Mouse (Mus musculus): ENCODE results near the gene Zbp1. TPM values are rescaled to one million over a fixed set of nuclear protein-coding genes. Genes with fewer than 3 reads are reported as not detected.

The Zbp1 gene
- polyA plus RNA-seq, 1 experiment = 5.7 TPM

DNA sequence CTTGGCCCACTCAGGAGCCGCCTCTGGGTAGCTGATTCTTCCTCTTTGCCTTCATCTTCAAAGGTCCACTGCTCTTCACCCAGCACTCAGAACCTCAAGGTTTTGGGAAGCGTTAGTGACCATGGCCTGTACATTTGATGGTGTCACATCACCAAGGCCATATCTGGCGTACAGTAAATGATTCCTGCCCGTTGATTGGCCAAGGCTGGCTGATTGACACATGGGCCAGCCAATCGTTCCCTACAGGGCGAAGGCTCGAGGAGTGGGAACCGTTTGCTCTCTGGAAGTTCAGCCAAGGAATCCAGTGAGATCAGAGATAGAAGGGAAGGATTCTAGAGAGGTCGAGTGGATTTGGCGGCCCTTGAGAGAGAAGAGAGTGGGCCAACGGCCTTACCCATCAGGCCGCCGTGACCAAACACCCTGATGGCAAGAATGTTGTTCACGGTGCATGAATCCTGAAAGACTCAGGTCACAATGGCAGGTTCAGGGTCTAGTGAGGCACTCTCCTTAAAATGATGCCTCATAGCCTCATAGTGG lies 13.1 kb downstream of the Zbp1 start:
- no peak overlapping the region for H3K4me3 ChIP-seq (replicated peaks; ENCODE audit: extremely low read depth, low read depth, low read length)
- TF ChIP-seq CTCF (IDR thresholded peaks at IDR 0.05; ENCODE audit: insufficient read depth, low read length) (no peak), POLR2A (IDR thresholded peaks at IDR 0.05; ENCODE audit: borderline replicate concordance, extremely low read depth, low read depth, low read length) (no peak)
- no peaks in the 10 kb centered on the region for H3K4me1 ChIP-seq (ENCODE audit: control insufficient read depth, insufficient read depth, low read length)
- no peak for DNase-seq
- 91% methylated on average over 14 of the region's 14 CpGs for WGBS

- no peak for TF ChIP-seq POLR2A (IDR thresholded peaks at IDR 0.05; ENCODE audit: borderline replicate concordance, extremely low read depth, low read depth, low read length)
- TF ChIP-seq CTCF (IDR thresholded peaks at IDR 0.05; ENCODE audit: insufficient read depth, low read length) = no peak
- DNase-seq = no peak
- no peaks in the 10 kb centered on the region for H3K4me1 ChIP-seq (ENCODE audit: control insufficient read depth, insufficient read depth, low read length)
- 51% methylated on average over 4 of the region's 4 CpGs for WGBS
- H3K4me3 ChIP-seq (replicated peaks; ENCODE audit: extremely low read depth, low read depth, low read length) = no peak overlapping the region
These were observed 14.1 kb downstream of the Zbp1 start for GRCm38 (mm10) chr2:173204671-173205070.

DNA sequence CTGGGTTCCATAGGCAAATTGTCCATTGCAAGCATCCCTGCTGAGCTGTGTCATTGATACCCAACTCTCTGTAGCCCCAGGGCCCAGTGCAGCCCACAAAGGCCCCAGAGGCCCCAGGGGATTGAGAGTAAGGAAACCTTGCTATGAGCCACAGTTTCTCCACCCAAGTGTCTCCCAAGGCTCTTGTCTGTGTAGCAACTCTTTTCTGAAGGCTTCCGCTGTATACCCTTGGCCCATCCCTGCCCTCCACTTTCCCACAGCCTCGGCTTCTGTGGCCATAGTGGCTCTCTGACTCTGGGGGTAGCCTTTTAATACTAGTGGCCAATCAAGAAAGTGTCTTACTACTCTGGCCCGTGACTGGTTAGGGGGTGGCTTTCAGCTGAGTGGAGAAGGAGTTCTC lies 15.0 kb downstream of the Zbp1 start:
- H3K4me1 ChIP-seq (ENCODE audit: control insufficient read depth, insufficient read depth, low read length) = no peaks in the 10 kb centered on the region
- no peak for TF ChIP-seq CTCF (IDR thresholded peaks at IDR 0.05; ENCODE audit: insufficient read depth, low read length)
- no peak for TF ChIP-seq POLR2A (IDR thresholded peaks at IDR 0.05; ENCODE audit: borderline replicate concordance, extremely low read depth, low read depth, low read length)
- DNase-seq = no peak
- no peak overlapping the region for H3K4me3 ChIP-seq (replicated peaks; ENCODE audit: extremely low read depth, low read depth, low read length)
- 80% methylated on average over 3 of the region's 3 CpGs for WGBS

DNA sequence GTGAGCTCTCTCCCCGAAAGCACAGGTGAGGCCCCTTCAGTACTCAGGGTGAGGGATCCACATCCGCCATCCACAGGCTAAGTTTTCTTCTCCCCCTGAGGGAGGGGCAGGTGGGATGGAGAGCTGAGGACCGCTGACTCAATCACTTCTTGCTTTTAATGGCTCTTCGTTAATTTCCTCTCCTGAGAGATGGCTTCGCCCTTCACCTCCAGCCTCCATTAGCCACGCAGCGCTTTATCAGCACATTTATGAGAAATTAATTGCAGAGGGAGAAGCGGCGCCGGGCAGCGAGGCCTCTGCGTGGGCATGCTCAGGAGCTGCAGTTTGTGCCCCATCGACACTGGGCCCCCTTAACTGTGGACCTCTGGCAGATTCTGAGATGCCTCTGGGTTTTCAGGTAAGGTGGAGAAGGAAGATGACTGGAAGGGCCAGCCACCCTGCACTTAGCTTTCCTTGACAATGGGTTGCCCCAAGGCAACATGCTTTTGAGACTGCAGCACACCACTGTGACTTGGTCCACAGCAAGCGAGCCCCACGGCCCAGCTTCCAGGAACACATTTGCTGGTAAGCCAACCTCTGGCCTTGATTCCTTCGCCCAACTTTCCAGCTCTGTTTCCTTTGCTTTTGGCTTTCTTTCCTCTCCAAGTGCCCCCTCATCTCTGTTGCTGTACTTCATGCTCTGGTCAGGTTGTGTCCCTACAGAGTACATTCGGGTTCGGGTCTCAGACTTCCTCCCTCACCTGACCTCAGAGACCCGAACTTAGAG lies 15.6 kb downstream of the Zbp1 start:
- Histone ChIP-seq H3K4me3 (replicated peaks; ENCODE audit: extremely low read depth, low read depth, low read length) (no peak overlapping the region), H3K4me1 (ENCODE audit: control insufficient read depth, insufficient read depth, low read length) (no peaks in the 10 kb centered on the region)
- WGBS = 87% methylated on average over 19 of the region's 19 CpGs
- no peak for TF ChIP-seq POLR2A (IDR thresholded peaks at IDR 0.05; ENCODE audit: borderline replicate concordance, extremely low read depth, low read depth, low read length)
- DNase-seq = no peak

DNA sequence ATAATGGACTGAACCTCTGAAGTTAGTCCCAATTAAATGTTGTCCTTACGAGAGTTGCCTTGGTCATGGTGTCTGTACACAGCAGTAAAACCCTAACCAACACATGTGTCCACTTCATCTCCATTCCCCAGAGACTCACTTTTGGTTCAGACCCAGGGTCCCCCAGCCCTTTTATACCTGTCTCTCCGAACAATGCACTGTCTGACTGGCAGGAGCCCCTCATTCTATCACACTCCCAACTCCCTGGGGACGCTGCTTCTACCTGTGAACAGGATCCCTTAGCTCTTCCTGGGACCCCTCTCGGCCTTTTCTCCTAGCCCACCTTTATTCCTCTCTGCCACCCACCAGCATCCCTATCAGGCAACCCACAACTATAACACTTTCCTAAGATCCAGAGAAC lies 23.9 kb downstream of the Zbp1 start:
- no peak for DNase-seq
- H3K4me3 ChIP-seq (replicated peaks; ENCODE audit: extremely low read depth, low read depth, low read length) = no peak overlapping the region
- no peaks in the 10 kb centered on the region for H3K4me1 ChIP-seq (ENCODE audit: control insufficient read depth, insufficient read depth, low read length)
- no peak for TF ChIP-seq CTCF (IDR thresholded peaks at IDR 0.05; ENCODE audit: insufficient read depth, low read length)
- TF ChIP-seq POLR2A (IDR thresholded peaks at IDR 0.05; ENCODE audit: borderline replicate concordance, extremely low read depth, low read depth, low read length) = no peak
- WGBS = 81% methylated on average over 4 of the region's 4 CpGs

DNA sequence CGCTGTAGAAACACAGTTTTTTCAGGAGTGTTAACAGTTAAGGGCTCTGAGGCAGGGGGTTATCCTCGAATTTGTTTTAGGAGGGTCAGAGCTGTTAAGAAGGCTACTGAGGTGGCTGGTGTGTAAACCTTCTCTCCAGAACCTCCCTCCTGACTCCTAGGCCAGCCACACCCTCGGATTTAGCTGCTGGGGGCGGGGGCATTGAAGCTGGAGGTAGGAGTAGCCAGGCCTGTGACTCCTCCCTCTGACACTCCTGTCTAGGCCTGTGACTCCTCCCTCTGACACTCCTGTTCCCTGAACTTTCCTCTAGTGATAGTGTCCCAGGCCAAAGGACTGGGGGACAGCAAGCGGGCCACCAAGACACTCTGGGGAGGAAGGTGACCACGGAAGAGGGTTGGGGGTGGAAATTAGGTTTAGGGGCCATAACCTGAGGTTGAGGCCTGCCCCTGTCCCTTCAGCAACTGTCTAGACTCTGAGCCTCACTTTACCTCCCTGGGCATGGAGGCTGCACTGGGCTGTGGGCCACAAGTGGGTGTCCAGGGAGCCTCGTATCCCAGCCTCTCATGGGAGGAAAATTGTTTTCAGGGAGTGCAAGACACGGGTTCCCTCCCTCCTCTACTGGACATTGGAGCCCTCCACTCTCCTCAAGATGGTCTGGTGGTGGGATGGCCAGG lies 31.4 kb downstream of the Zbp1 start:
- DNase-seq = no peak
- no peak for TF ChIP-seq CTCF (IDR thresholded peaks at IDR 0.05; ENCODE audit: insufficient read depth, low read length)
- no peak for TF ChIP-seq POLR2A (IDR thresholded peaks at IDR 0.05; ENCODE audit: borderline replicate concordance, extremely low read depth, low read depth, low read length)
- WGBS = 40% methylated on average over 8 of the region's 8 CpGs
- Histone ChIP-seq H3K4me3 (replicated peaks; ENCODE audit: extremely low read depth, low read depth, low read length) (no peak overlapping the region), H3K4me1 (ENCODE audit: control insufficient read depth, insufficient read depth, low read length) (no peaks in the 10 kb centered on the region)

DNA sequence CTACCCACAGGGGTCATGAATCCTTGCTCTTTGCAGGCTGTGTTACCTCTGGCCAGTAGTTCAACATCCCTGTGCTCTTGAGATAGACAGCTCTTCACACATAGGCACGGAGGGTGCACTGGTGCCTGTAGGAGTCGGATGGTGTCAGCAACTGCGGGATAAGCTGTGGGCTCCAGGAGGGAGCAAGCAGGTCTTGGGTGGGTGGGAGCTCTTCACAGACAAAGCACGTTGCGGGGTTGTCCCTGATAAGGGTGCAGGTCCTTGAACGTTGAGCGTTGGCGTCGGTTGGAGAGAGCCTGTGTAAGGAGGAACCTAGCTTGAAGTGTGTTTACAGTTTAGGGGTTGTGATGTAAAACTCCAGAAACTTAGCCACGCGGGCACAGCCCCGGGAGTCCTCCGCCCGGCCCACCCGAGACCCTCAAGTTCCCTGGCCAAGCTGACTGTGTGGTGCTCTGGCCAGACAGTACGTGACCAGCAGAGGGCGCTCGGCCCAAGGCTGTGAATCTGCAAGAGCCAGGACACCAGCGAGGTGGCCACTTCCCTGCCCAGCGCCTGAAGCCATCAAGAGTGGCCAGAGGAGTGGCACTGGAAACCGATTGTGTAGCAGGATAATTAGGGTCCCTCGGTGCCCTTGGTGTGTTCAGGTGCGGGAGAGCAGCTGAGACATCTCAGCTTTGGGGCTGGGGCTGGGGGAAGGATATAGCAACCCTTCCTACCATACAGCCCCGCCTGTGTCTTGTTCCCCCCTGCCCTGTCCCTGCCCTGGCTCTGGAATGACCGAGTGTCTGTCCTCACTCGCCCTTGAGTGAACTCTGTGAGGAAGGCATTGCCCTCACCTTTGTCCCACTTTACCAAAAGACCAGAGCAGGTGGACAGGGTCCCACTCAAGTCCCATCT lies 32.4 kb downstream of the Zbp1 start:
- Histone ChIP-seq H3K4me3 (replicated peaks; ENCODE audit: extremely low read depth, low read depth, low read length) (no peak overlapping the region), H3K4me1 (ENCODE audit: control insufficient read depth, insufficient read depth, low read length) (no peaks in the 10 kb centered on the region)
- 25% methylated on average over 26 of the region's 26 CpGs for WGBS
- DNase-seq = peak; percentile 86
- no peak for TF ChIP-seq POLR2A (IDR thresholded peaks at IDR 0.05; ENCODE audit: borderline replicate concordance, extremely low read depth, low read depth, low read length)
- peak; percentile 88 for TF ChIP-seq CTCF (IDR thresholded peaks at IDR 0.05; ENCODE audit: insufficient read depth, low read length)

DNA sequence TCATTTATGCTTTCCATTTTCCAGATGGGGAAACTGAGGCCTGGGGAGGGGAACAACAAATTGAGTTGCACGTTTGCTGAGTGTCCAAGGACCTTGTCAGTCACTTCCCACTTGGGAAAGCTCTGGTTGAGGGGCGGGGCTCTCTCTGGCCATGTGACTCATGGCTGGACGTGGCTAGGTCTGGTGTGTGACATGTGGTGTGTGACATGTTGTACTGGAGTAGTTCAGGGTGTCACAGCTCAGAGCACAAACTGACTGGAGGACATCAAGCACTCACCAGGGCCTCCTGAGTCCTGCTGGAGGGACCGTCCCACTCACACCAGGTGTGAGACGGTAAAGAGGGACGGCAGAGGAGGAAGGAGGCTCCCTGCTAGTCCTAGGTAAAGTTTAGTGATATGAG lies 33.4 kb downstream of the Zbp1 start:
- DNase-seq = no peak
- Histone ChIP-seq H3K4me1 (ENCODE audit: control insufficient read depth, insufficient read depth, low read length) (no peaks in the 10 kb centered on the region), H3K4me3 (replicated peaks; ENCODE audit: extremely low read depth, low read depth, low read length) (no peak overlapping the region)
- no peak for TF ChIP-seq CTCF (IDR thresholded peaks at IDR 0.05; ENCODE audit: insufficient read depth, low read length)
- TF ChIP-seq POLR2A (IDR thresholded peaks at IDR 0.05; ENCODE audit: borderline replicate concordance, extremely low read depth, low read depth, low read length) = no peak
- 50% methylated on average over 6 of the region's 6 CpGs for WGBS

DNA sequence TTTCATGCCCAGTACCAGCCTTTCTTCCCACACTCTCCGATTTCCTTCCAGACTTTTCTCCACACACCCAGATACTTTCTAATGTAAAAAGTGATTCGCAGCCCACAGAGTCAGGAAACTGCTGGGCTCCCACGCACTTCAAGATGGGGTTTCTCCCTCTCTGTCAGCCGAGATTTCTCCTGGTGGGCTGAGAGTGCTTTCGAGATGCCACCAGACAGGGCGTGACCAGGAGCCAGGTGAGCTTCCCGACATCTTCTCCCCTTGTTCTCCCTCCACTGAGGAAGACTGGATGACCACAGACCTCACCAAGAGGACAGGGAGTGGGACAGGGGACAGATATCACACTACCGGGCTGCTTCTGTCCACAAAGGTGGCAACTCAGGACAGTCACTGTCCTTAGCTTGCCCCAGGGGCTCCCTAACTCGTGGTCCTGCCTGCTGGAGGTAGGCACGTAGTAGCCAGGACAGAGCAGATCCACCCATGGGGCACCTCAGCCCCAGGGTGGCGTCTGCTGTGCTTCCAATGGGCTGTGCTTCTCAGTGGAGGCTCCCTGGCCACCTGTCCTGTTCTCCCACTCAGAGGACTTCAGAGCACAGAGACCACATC lies 34.1 kb downstream of the Zbp1 start:
- TF ChIP-seq POLR2A (IDR thresholded peaks at IDR 0.05; ENCODE audit: borderline replicate concordance, extremely low read depth, low read depth, low read length) (no peak), CTCF (IDR thresholded peaks at IDR 0.05; ENCODE audit: insufficient read depth, low read length) (no peak)
- Histone ChIP-seq H3K4me3 (replicated peaks; ENCODE audit: extremely low read depth, low read depth, low read length) (no peak overlapping the region), H3K4me1 (ENCODE audit: control insufficient read depth, insufficient read depth, low read length) (no peaks in the 10 kb centered on the region)
- DNase-seq = no peak
- whole genome bisulfite sequencing = 49% methylated on average over 11 of the region's 11 CpGs

All from lung, adult 2 months (tissue).